Mouse (Mus musculus): ENCODE measurements around the gene Rln3. TPM values are rescaled to one million over a fixed set of nuclear protein-coding genes. Genes with fewer than 3 reads are reported as not detected.

The Rln3 gene
- not detected for total RNA-seq (2021)
- long read RNA-seq, experiment 1: 0 reads
- long read RNA-seq, experiment 2: 0 reads

GRCm38 (mm10) chr8:84044900-84045299 lies at the start of gene Rln3:
Gene Rln3, minus strand, starts transcription at chr8:84045000.
- DNase-seq: no peak

DNA sequence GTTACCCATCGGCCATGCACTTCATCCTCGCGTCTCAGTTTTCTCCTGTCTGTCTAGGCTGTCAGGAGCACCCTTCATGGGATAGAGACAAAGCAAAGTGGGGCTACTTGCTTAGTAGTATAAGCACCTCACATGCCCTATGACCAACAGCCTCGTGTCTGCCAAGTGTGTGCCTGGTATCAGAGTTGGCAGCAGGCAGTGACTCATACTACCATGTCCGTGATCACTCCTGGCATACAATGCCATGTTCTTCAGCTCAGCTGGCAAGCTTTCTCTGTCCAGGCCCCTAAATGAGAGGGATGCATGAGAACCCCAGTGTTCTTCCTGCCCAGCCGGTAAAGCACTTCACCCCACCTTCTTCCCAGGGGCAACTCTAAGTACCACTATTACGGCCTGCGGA lies 45.8 kb upstream of the Rln3 start:
- peak; percentile 54 to 66 for DNase-seq

- no peak for DNase-seq
These were observed 44.5 kb upstream of the Rln3 start for GRCm38 (mm10) chr8:84089277-84089676.

- DNase-seq: no peak
These were observed 43.0 kb upstream of the Rln3 start for GRCm38 (mm10) chr8:84087821-84088220.

- no peak for DNase-seq
These were observed 42.4 kb upstream of the Rln3 start for GRCm38 (mm10) chr8:84087156-84087555.

DNA sequence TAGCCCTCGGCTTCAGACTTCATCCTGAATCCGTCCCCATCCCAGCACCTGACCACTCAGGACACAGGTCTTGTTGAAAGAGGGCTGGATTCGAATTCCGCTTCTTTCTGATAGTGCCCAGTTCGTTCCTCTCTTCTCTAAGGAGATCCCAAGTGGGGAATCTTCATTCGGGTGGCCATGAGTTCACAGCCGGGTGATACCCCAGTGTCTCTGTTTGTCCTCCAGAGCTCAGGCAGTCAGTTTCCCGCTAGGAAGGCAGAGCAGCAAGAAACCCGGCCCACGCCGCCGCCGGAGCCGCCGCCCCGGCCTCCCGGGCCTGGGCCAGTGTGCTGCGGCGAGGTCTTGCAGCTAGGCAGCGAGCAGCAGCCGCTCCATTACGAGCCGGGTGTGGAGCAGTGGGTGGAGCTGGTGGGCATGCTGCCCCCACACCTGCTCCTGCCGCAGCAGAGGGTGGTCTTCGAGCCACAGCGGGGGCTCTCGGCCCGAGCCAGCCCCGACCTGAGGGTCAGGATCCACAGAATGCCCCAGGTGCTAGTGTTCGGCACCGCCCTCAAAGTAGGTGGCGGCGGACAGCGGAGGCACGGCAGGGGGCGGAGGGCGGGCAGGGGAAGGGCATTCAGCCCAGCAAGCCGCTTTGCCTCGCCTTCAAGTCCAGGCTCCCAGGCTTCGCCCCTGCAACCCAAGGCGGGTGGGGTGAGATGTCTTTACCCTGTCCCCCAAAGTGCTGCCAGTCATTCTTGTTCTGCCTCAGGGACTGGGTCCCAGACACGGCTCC lies 39.7 kb upstream of the Rln3 start:
- DNase-seq: no peak

GRCm38 (mm10) chr8:84083829-84084241 lies 39.0 kb upstream of the Rln3 start:
- peak; percentile 60 to 68 for DNase-seq

DNA sequence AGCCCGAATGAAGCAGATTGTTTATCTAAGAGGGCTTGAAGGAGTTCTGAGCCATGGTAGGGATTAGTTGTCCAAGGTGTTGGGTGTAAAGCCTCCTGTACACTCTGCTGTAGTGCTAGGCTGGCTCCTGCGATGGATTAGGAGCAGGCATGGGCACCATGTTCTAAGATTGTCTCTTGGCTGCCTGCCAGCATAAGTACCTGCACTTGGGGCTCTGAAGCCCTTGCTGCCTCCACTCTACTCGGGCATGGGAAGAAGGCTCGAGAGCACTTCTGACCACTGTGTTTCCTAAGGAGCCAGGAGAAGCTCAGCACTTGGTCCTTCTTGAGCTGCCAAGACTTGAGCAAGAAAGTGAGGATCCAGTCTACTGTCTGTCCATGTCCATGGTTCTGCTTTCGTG lies 34.4 kb upstream of the Rln3 start:
- DNase-seq: no peak

- no peak for DNase-seq
These were observed 32.0 kb upstream of the Rln3 start for GRCm38 (mm10) chr8:84076849-84077248.

- DNase-seq: peak in 1 of 2 experiments; percentile 29
These were observed 31.6 kb upstream of the Rln3 start for GRCm38 (mm10) chr8:84076412-84076811.

DNA sequence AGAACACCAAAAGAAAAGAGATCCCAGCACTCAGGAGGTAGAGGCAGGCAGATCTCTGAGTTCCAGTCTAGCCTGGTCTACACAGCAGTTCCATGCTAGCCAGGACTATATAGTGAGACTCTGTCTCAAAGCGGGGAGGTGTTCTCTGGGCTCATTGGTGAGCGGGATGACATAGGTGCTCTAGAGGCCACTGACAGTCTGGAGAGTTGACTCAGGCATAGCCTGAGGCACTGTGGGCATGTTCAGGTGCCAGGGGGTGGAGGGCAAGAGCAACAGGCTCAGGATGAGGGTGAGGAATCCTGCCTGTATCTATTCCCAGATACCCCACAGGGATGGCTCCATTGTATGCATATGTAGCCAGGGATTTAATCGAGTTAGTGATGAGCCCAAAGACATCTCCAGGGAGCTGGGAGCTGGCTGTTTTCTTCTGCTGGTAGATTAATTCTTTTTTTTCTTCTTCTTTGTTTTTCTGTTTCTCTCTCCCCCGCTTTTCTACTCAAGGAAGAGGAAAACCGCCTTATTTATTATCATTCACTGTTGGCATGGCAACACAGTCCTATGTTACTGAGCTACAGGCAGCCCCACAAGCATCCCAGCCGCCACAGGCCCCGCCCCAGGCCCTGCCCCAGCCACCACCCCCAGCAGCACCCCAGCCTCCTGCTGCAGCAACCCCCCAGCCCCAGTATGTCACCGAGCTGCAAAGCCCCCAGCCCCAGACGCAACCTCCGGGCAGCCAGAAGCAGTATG lies 28.6 kb upstream of the Rln3 start:
- DNase-seq: no peak

DNA sequence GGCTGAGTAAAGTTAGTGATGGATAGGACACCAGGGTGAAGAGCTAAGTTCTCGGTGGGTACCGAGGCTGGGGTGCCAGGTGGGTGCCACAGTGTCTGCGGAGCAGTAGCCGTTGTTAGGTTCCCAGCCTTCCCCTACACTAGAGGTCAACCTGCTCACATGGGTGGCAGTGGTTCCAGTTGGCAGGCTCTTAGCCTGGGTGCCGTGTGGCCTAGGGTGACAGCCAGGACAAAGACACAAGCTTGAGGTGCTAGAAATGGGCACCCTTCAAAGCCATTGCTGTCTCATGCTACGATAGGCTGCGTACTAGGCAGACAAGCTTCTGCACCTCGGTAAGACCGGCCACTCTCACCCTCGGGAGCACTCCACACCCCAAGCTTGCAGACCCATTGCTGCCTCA lies 27.5 kb upstream of the Rln3 start:
- peak in 1 of 2 experiments; percentile 39 for DNase-seq

DNA sequence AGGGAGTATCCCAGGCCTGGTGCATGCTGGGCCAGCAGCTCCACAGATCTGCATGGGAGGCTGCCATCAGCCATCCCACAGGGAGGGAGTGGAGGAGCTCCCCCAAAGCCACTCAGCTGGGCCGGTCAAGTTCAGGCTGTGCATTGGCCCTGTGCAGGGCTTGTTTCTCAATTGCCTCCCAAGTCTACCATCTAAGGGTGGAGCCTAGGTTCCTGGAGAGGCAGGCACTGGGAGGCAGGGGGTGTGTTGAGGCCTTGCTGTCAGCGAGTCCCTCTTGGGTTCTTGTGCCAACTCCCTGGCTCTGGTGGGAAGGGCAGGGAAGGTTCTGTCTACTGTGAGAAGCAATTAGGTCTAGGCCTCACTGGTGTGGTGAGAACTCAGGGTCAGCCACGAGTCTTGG lies 27.1 kb upstream of the Rln3 start:
- peak in 1 of 2 experiments; percentile 26 for DNase-seq

- DNase-seq: peak; percentile 51 to 71
These were observed 25.9 kb upstream of the Rln3 start for GRCm38 (mm10) chr8:84070667-84071066.

GRCm38 (mm10) chr8:84070241-84070640 lies 25.4 kb upstream of the Rln3 start:
- DNase-seq: no peak

GRCm38 (mm10) chr8:84069750-84070149 lies 24.9 kb upstream of the Rln3 start:
- no peak for DNase-seq

GRCm38 (mm10) chr8:84069169-84069568 lies 24.4 kb upstream of the Rln3 start:
- no peak for DNase-seq

DNA sequence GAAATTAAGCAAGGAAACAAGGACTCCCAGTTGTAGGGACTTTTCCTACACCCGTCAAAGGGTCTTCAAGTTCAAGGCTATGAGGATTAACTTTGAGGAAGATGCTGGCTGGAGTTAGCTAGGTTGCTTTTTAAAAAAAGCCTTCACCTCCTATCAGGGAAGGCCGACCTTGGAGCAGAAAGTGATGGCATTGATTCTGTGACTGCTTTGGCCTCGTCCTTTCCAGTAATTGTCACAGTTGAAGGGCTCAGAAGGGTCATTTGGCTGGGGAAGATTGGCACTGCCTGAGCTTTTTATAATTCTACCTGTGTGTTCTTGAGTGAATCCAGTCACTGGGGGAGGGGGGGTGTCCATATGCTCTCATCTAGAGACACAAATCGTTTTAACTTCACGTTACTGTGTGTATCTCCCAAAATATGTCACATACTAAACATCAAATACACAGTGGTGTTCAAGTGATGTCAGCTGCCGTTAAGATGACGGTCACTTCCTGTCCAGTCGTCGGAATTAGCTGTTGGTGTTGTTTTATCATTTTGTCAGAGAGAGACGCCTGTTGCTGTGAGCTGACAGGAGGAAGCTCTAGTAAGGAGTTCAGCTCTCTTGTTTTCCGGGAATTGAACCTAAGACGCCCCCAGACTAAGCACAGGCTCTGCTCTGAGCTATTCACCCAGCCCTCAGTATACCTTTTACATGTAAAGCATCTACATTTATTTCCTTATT lies 23.7 kb upstream of the Rln3 start:
- peak in 1 of 2 experiments; percentile 33 for DNase-seq

DNA sequence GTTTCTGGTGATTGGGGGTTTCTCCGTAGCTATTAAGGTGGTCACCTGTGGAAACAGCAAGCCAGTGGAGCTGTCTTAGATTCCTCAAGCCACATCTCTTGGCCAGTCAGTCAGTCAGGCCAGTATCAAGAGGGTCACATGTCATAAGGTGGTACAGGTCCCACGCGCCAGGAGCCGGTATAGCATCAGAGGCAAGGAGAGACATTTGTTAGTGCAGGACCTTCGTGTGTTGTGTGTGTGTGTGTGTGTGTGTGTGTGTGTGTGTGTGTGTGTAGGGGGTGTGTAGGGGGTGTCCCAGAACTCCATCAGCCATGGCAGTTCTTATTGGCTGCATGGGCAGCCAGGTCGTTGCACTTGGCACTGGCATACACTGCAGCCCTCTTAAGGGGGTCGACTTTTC lies 23.1 kb upstream of the Rln3 start:
- no peak for DNase-seq

DNA sequence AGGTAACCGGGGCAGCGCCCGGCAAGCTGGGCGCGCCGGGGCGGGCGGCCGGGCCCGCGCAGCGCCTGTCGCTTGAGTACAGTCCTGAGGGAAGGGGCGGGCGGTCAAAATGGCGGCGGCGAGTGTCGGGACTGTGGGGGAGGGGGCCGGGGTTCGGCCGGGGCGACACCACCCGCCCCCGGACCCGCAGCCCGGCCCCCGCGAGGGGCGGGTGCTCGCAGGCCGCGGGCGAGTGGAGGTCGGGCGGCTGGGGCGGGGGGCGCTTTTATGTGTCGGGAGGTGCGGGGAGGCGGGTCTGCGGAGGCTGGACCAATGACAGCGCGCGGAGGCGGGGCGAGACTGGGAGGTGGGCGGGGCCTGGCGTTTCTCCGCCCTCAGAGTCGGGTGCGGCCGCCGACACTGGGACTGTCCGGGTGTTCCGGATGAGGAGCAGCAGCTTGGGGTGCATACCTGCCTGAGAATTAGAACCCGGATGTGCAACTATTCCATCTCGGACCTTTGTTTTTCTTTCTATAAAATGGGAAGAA lies 22.3 kb upstream of the Rln3 start:
- peak; percentile 96 to 97 for DNase-seq

DNA sequence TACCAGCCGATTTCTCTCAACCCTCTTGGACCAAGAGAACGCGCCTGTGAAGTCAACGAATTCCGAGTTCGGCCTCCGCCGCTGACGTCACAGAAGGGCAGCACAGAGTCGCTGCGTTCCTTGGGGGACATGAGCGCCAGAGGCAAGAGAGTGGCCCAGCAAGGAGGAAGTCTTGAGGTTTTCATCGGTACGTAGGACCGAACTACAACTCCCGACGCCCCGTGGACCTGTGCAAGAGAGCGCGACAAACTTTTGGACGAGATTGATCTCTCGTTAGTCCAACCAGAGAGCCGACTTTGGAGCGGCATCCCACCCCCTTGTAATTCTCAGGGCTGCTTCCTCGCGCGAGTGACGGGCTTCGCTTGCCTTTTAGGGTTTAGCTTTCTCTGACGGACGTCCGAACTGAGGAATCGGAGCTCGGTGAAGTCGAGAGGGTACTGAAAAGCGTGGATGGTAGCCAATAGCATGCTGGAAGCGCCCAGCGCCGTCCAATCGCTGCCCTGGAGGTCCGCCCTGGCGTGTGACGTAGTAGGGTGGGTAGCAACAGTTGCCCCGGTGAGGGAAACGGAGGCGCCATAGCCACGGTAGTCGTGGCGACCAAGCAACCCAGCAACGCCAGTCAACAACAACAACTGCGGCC lies 21.6 kb upstream of the Rln3 start, which contains the start of gene Rfx1:
TSS of gene Rfx1 (plus strand) at position 544 of the 640 bp plus-strand sequence.
- DNase-seq: peak; percentile 100

All from heart, adult 18-20 months (tissue).